Mouse (Mus musculus) midbrain, embryonic 10.5 days (tissue): Measurements from ENCODE around the gene Dnm3. TPM values are rescaled to one million over a fixed set of nuclear protein-coding genes. Genes with fewer than 3 reads are reported as not detected.
A peak's percentile ranks its signal among the peaks of the same experiment; 100 is the strongest.

Experiments
- DNase-seq: peaks from one replicate; pipeline ENCODE4 v3.0.0-alpha.2; 2017; ENCODE audit warnings: low spot score
- H3K27ac ChIP-seq: fragments of 300-500 bp; sonication (generic); replicated peaks from 2 replicates; pipeline ENCODE4 v1.5.1; 2016; ENCODE audit warnings: mild to moderate bottlenecking
- H3K27me3 ChIP-seq: fragments of 300-500 bp; sonication (generic); 2 replicates; pipeline ENCODE4 v1.6.1; 2016; ENCODE audit warnings: low read depth, mild to moderate bottlenecking; ENCODE audit not compliant: poor library complexity, severe bottlenecking
- H3K36me3 ChIP-seq: fragments of 300-500 bp; sonication (generic); 2 replicates; pipeline ENCODE4 v1.6.1; 2016; ENCODE audit warnings: mild to moderate bottlenecking, moderate library complexity
- H3K4me1 ChIP-seq: fragments of 300-500 bp; sonication (generic); 2 replicates; pipeline ENCODE4 v1.6.1; 2016
- H3K4me3 ChIP-seq: fragments of 300-500 bp; sonication (generic); 2 replicates; pipeline ENCODE4 v1.5.1; 2016; ENCODE audit warnings: mild to moderate bottlenecking, moderate library complexity
- H3K9me3 ChIP-seq: fragments of 300-500 bp; sonication (generic); replicated peaks from 2 replicates; pipeline ENCODE4 v1.6.1; 2016; ENCODE audit warnings: mild to moderate bottlenecking
- WGBS: fragments of 180-500 bp; shearing (Covaris S2); methylation state at CpG from one replicate; pipeline ENCODE4 v1.1.7; 2016; 5-methylcytosine and 5-hydroxymethylcytosine counted together
- polyA plus RNA-seq: library from polyadenylated mRNA; unstranded; fragments of >200 nt; fragmentation: Nextera tagmentation; extraction: Ambion mirVana; gene quantifications from 2 replicates; pipeline ENCODE4 v1.2.1, GENCODE M21; 2016

Gene Dnm3
- polyA plus RNA-seq, 1 experiment from 2014 or later: 2.3 TPM

GRCm38 (mm10) chr1:162302480-162302879, 175.4 kb downstream of the Dnm3 start:
- 86% methylated on average over 4 of the region's 4 CpGs for WGBS
- Histone ChIP-seq H3K27ac (no peak overlapping the region), H3K4me3 (no peak overlapping the region), H3K9me3 (no peaks in the 10 kb centered on the region), H3K36me3 (no peaks in the 10 kb centered on the region), H3K27me3 (no peaks in the 10 kb centered on the region), H3K4me1 (no peaks in the 10 kb centered on the region)
- DNase-seq: no peak

GRCm38 (mm10) chr1:162299558-162300319, 178.1 kb downstream of the Dnm3 start:
- Histone ChIP-seq H3K9me3 (no peaks in the 10 kb centered on the region), H3K36me3 (no peaks in the 10 kb centered on the region), H3K4me1 (no peaks in the 10 kb centered on the region), H3K27me3 (no peaks in the 10 kb centered on the region), H3K27ac (no peak overlapping the region), H3K4me3 (no peak overlapping the region)
- DNase-seq: no peak
- WGBS: 89% methylated on average over 12 of the region's 12 CpGs

- Histone ChIP-seq H3K4me3 (no peak overlapping the region), H3K27ac (no peak overlapping the region), H3K4me1 (no peaks in the 10 kb centered on the region), H3K27me3 (no peaks in the 10 kb centered on the region), H3K36me3 (no peaks in the 10 kb centered on the region), H3K9me3 (no peaks in the 10 kb centered on the region)
- WGBS: 96% methylated on average over 3 of the region's 3 CpGs
- DNase-seq: no peak
Observed at GRCm38 (mm10) chr1:162298527-162298926, 179.3 kb downstream of the Dnm3 start.

- Histone ChIP-seq H3K4me3 (no peak overlapping the region), H3K36me3 (no peaks in the 10 kb centered on the region), H3K9me3 (no peaks in the 10 kb centered on the region), H3K27ac (no peak overlapping the region), H3K27me3 (no peaks in the 10 kb centered on the region), H3K4me1 (no peaks in the 10 kb centered on the region)
- no peak for DNase-seq
- WGBS: 85% methylated on average over 5 of the region's 5 CpGs
Observed at GRCm38 (mm10) chr1:162295443-162295842, 182.4 kb downstream of the Dnm3 start.

GRCm38 (mm10) chr1:162294572-162294910, 183.3 kb downstream of the Dnm3 start:
- WGBS: 91% methylated on average over 4 of the region's 4 CpGs
- Histone ChIP-seq H3K4me3 (no peak overlapping the region), H3K36me3 (no peaks in the 10 kb centered on the region), H3K27ac (no peak overlapping the region), H3K27me3 (no peaks in the 10 kb centered on the region), H3K9me3 (no peaks in the 10 kb centered on the region), H3K4me1 (no peaks in the 10 kb centered on the region)
- DNase-seq: no peak

GRCm38 (mm10) chr1:162293732-162294571, 183.9 kb downstream of the Dnm3 start:
- Histone ChIP-seq H3K4me3 (no peak overlapping the region), H3K4me1 (no peaks in the 10 kb centered on the region), H3K27ac (no peak overlapping the region), H3K9me3 (no peaks in the 10 kb centered on the region), H3K36me3 (no peaks in the 10 kb centered on the region), H3K27me3 (no peaks in the 10 kb centered on the region)
- no peak for DNase-seq
- WGBS: 88% methylated on average over 4 of the region's 4 CpGs

GRCm38 (mm10) chr1:162286910-162287309, 190.9 kb downstream of the Dnm3 start:
- DNase-seq: no peak
- no peaks in the 10 kb centered on the region for H3K36me3 ChIP-seq
- H3K9me3 ChIP-seq: no peaks in the 10 kb centered on the region
- no peak overlapping the region for H3K27ac ChIP-seq
- H3K27me3 ChIP-seq: no peaks in the 10 kb centered on the region
- H3K4me1 ChIP-seq: peaks cover 4% of the 10 kb centered on the region
- WGBS: 47% methylated on average over 6 of the region's 6 CpGs
- no peak overlapping the region for H3K4me3 ChIP-seq

- Histone ChIP-seq H3K9me3 (no peaks in the 10 kb centered on the region), H3K36me3 (no peaks in the 10 kb centered on the region), H3K27me3 (no peaks in the 10 kb centered on the region), H3K4me1 (peaks cover 10% of the 10 kb centered on the region), H3K27ac (peak overlapping the region; percentile 66), H3K4me3 (no peak overlapping the region)
- 28% methylated on average over 7 of the region's 7 CpGs for WGBS
- DNase-seq: peak; percentile 28
Observed at GRCm38 (mm10) chr1:162281981-162282381, 195.9 kb downstream of the Dnm3 start.

- no peaks in the 10 kb centered on the region for H3K27me3 ChIP-seq
- H3K9me3 ChIP-seq: no peaks in the 10 kb centered on the region
- H3K27ac ChIP-seq: no peak overlapping the region
- DNase-seq: no peak
- WGBS: 91% methylated on average over 4 of the region's 4 CpGs
- H3K4me3 ChIP-seq: no peak overlapping the region
- no peaks in the 10 kb centered on the region for H3K36me3 ChIP-seq
- H3K4me1 ChIP-seq: peaks cover 10% of the 10 kb centered on the region
Observed at GRCm38 (mm10) chr1:162280052-162280451, 197.8 kb downstream of the Dnm3 start.

GRCm38 (mm10) chr1:162276011-162276410, 201.8 kb downstream of the Dnm3 start:
- 92% methylated on average over 1 of the region's 1 CpGs for WGBS
- no peak for DNase-seq
- Histone ChIP-seq H3K4me1 (no peaks in the 10 kb centered on the region), H3K27me3 (no peaks in the 10 kb centered on the region), H3K9me3 (no peaks in the 10 kb centered on the region), H3K36me3 (no peaks in the 10 kb centered on the region), H3K4me3 (no peak overlapping the region), H3K27ac (no peak overlapping the region)

- Histone ChIP-seq H3K4me3 (no peak overlapping the region), H3K27ac (no peak overlapping the region), H3K9me3 (no peaks in the 10 kb centered on the region), H3K27me3 (no peaks in the 10 kb centered on the region), H3K4me1 (no peaks in the 10 kb centered on the region), H3K36me3 (no peaks in the 10 kb centered on the region)
- WGBS: 87% methylated on average over 11 of the region's 11 CpGs
- no peak for DNase-seq
Observed at GRCm38 (mm10) chr1:162274674-162275248, 203.1 kb downstream of the Dnm3 start.

GRCm38 (mm10) chr1:162256912-162257607, 220.8 kb downstream of the Dnm3 start:
- Histone ChIP-seq H3K27ac (no peak overlapping the region), H3K9me3 (no peaks in the 10 kb centered on the region), H3K4me3 (no peak overlapping the region), H3K27me3 (no peaks in the 10 kb centered on the region), H3K36me3 (no peaks in the 10 kb centered on the region), H3K4me1 (peaks cover 5% of the 10 kb centered on the region)
- WGBS: 89% methylated on average over 6 of the region's 6 CpGs
- DNase-seq: no peak
